8 mouse cellular contexts compared by ENCODE assay signal in genomic region chr1:124045761-124046300, GRCm38 (mm10). TPM values are rescaled to one million over a fixed set of nuclear protein-coding genes. Genes with fewer than 3 reads are reported as not detected.
A peak's percentile ranks its signal among the peaks of the same experiment; 100 is the strongest.
DNase-seq lines count a peak whose midpoint lies in the region; ATAC-seq and TF ChIP-seq lines count a peak whose summit lies in the region.
"Had no signal": no experiment of that assay in that cellular context is flagged by ENCODE, and none has a peak within 500 bp of the region (broad histone marks: within the 10 kb centered on the region; RNA-seq: fewer than 3 reads in every experiment).

No protein-coding gene starts in this region.

- under 1% methylated on average over 44 of the region's 44 CpGs for WGBS in embryonic facial prominence, embryonic 13.5 days
- under 1% methylated on average over 44 of the region's 44 CpGs for WGBS in intestine, postnatal 0 days
- WGBS in liver, embryonic 12.5 days (ENCODE audit: insufficient replicate concordance) = 3% methylated on average over 44 of the region's 44 CpGs

- no peak for DNase-seq in ES-E14 (ENCODE audit: low read depth, low spot score)
- peak; percentile 79 for DNase-seq in right cerebral cortex, postnatal 25 days

- no peak overlapping the region for H3K27ac ChIP-seq in ES-E14 (ENCODE audit: insufficient read depth, low read depth, low read length, poor library complexity, severe bottlenecking)
- H3K27ac ChIP-seq in embryonic facial prominence, embryonic 13.5 days = no peak overlapping the region
- no peak overlapping the region for H3K27ac ChIP-seq in intestine, postnatal 0 days (ENCODE audit: low read depth, low read length)
- no peak overlapping the region for H3K27ac ChIP-seq in liver, embryonic 12.5 days

- no peak for TF ChIP-seq CTCF in E14TG2a.4 (conservative IDR thresholded peaks at IDR 0.05; ENCODE audit: low read length)
- no peak for TF ChIP-seq CTCF in intestine, postnatal 0 days (IDR thresholded peaks at IDR 0.05; ENCODE audit: low read depth)

- peak overlapping the region; percentile 94 for H3K4me2 ChIP-seq in embryonic facial prominence, embryonic 13.5 days
- H3K4me2 ChIP-seq in intestine, postnatal 0 days (replicated peaks; ENCODE audit: low read depth) = peak overlapping the region; percentile 62
- H3K4me2 ChIP-seq in liver, embryonic 12.5 days = peak overlapping the region; percentile 57

- H3K9ac ChIP-seq in ES-E14 (ENCODE audit: insufficient read depth, low read depth, low read length, poor library complexity, severe bottlenecking) = peak overlapping the region; percentile 6; the same call in 1 of the 2 replicates
- peak overlapping the region; percentile 60 for H3K9ac ChIP-seq in embryonic facial prominence, embryonic 13.5 days
- H3K9ac ChIP-seq in intestine, postnatal 0 days (ENCODE audit: low read depth, low read length) = no peak overlapping the region
- H3K9ac ChIP-seq in liver, embryonic 12.5 days = no peak overlapping the region

- H3K4me3 ChIP-seq in E14TG2a.4 (replicated peaks; ENCODE audit: low read length) (peak overlapping the region; percentile 79), ES-E14 (ENCODE audit: insufficient read depth in 1 of 2, low read depth in 1 of 2, low read length in 2 of 2, poor library complexity in 1 of 2, severe bottlenecking in 1 of 2) (peak overlapping the region; percentile 61 to 70)
- H3K4me3 ChIP-seq in embryonic facial prominence, embryonic 13.5 days = peak overlapping the region; percentile 49
- H3K4me3 ChIP-seq in intestine, postnatal 0 days (ENCODE audit: low read depth, low read length) = peak overlapping the region; percentile 34
- peak overlapping the region; percentile 32 for H3K4me3 ChIP-seq in liver, embryonic 12.5 days
- H3K4me3 ChIP-seq: myocyte had no signal

- no peaks in the 10 kb centered on the region for H3K36me3 ChIP-seq in E14TG2a.4 (ENCODE audit: insufficient read depth, low read length)
- no peaks in the 10 kb centered on the region for H3K36me3 ChIP-seq in ES-E14 (ENCODE audit: control insufficient read depth, insufficient read depth, low read length, poor library complexity, severe bottlenecking)
- H3K36me3 ChIP-seq in embryonic facial prominence, embryonic 13.5 days = no peaks in the 10 kb centered on the region
- H3K36me3 ChIP-seq in intestine, postnatal 0 days (ENCODE audit: control insufficient read depth, insufficient read depth) = no peaks in the 10 kb centered on the region
- H3K36me3 ChIP-seq in liver, embryonic 12.5 days = no peaks in the 10 kb centered on the region

- ATAC-seq in embryonic facial prominence, embryonic 13.5 days (ENCODE audit: insufficient number of reproducible peaks, insufficient read depth, low FRiP score, low TSS enrichment, low read depth) = peak; percentile 20; the same call in 1 of the 2 replicates
- ATAC-seq in intestine, postnatal 0 days = no peak
- no peak for ATAC-seq in liver, embryonic 12.5 days
- ATAC-seq in erythroid progenitor cell, adult 5-6 weeks (replicated peaks; ENCODE audit: low FRiP score, poor library complexity, severe bottlenecking) = no peak

- H3K9me3 ChIP-seq in E14TG2a.4 (ENCODE audit: low read length) = no peaks in the 10 kb centered on the region
- no peaks in the 10 kb centered on the region for H3K9me3 ChIP-seq in ES-E14 (ENCODE audit: control insufficient read depth, insufficient read depth, low read depth, low read length)
- H3K9me3 ChIP-seq in embryonic facial prominence, embryonic 13.5 days = no peaks in the 10 kb centered on the region
- H3K9me3 ChIP-seq in intestine, postnatal 0 days (ENCODE audit: control insufficient read depth) = no peaks in the 10 kb centered on the region
- H3K9me3 ChIP-seq in liver, embryonic 12.5 days (replicated peaks) = no peaks in the 10 kb centered on the region

- H3K4me1 ChIP-seq in E14TG2a.4 (replicated peaks; ENCODE audit: low read depth, low read length) (peaks cover 8% of the 10 kb centered on the region), ES-E14 (ENCODE audit: control insufficient read depth in 2 of 2, insufficient read depth in 2 of 2, low read length in 2 of 2, poor library complexity in 1 of 2) (0 out of 4 replicates have a peak, but pooled peaks cover 0 to 2% of the 10 kb centered on the region in 2 experiments)
- H3K4me1 ChIP-seq in embryonic facial prominence, embryonic 13.5 days = peaks cover 12% of the 10 kb centered on the region
- H3K4me1 ChIP-seq in intestine, postnatal 0 days (replicated peaks; ENCODE audit: control insufficient read depth, insufficient read depth, low read length) = no peaks in the 10 kb centered on the region
- H3K4me1 ChIP-seq in liver, embryonic 12.5 days = peaks cover 2% of the 10 kb centered on the region; the same call in 1 of the 2 replicates

- in situ Hi-C loops in ES-E14 (cut with MboI; ENCODE audit: low sequenced_read_pairs in 2 of 2, unreplicated experiment in 2 of 2) = no loop called here

- peaks cover 46% of the 10 kb centered on the region for H3K27me3 ChIP-seq in E14TG2a.4 (ENCODE audit: insufficient read depth, low read length)
- H3K27me3 ChIP-seq in embryonic facial prominence, embryonic 13.5 days = peaks cover 56% of the 10 kb centered on the region
- H3K27me3 ChIP-seq in intestine, postnatal 0 days (replicated peaks; ENCODE audit: control insufficient read depth, insufficient read depth, low read length) = peaks cover 30% of the 10 kb centered on the region
- H3K27me3 ChIP-seq in liver, embryonic 12.5 days (replicated peaks) = peaks cover 35% of the 10 kb centered on the region

TF ChIP-seq in ES-E14, 5 proteins besides CTCF, POLR2A, EP300 and RAD21:
- TF ChIP-seq HCFC1 (IDR thresholded peaks at IDR 0.05; ENCODE audit: borderline replicate concordance, insufficient read depth, low read length) (no peak), MAFK (IDR thresholded peaks at IDR 0.05; ENCODE audit: insufficient read depth, low read depth, low read length) (no peak), ZC3H11A (IDR thresholded peaks at IDR 0.05; ENCODE audit: borderline replicate concordance, low read depth, low read length) (no peak), CHD2 (IDR thresholded peaks at IDR 0.05; ENCODE audit: low read depth, low read length) (no peak), ZNF384 (IDR thresholded peaks at IDR 0.05; ENCODE audit: low read depth, low read length) (no peak)

RNA-seq across cellular contexts. Expression of gene Dpp10, which starts 0.5 kb away (rescaled TPM):
- total RNA-seq in ES-E14 (2012; rRNA removed) = not detected in 2 replicates
- 0.44 and 0.53 TPM in 2 replicates for polyA plus RNA-seq in embryonic facial prominence, embryonic 13.5 days (2015; fragmentation: Nextera tagmentation; extraction: Ambion mirVana)
- 0.38 and 0.51 TPM in 2 replicates for polyA plus RNA-seq in intestine, postnatal 0 days (2015; fragmentation: Nextera tagmentation; extraction: Ambion mirVana)
- not detected in 2 replicates for polyA plus RNA-seq in liver, embryonic 12.5 days (2016; fragmentation: Nextera tagmentation; extraction: Ambion mirVana)
- not detected in 2 replicates for total RNA-seq in erythroid progenitor cell, adult 5-6 weeks (2015; ENCODE audit: low replicate concordance)
- total RNA-seq in erythroid progenitor cell, adult 5-6 weeks (2017; ENCODE audit: low replicate concordance) = 0.13 TPM in 1 of 2 replicates, not detected in the other
- polyA plus RNA-seq: myocyte had no signal

Comparison
In these comparisons a context has a peak if more than half of its experiments do, and no peak if none do; other contexts are left out.
1. H3K9ac ChIP-seq: peak in ES-E14 (single experiment) and embryonic facial prominence, embryonic 13.5 days (single experiment); none in intestine, postnatal 0 days (single experiment) and liver, embryonic 12.5 days (single experiment).
2. Peak in every context shown above with its lines, with median percentiles within 50 percentile points of each other: H3K4me3 ChIP-seq and H3K4me2 ChIP-seq.